Mouse (Mus musculus): Measurements from ENCODE around the gene Gtf2ird2.

DNA sequence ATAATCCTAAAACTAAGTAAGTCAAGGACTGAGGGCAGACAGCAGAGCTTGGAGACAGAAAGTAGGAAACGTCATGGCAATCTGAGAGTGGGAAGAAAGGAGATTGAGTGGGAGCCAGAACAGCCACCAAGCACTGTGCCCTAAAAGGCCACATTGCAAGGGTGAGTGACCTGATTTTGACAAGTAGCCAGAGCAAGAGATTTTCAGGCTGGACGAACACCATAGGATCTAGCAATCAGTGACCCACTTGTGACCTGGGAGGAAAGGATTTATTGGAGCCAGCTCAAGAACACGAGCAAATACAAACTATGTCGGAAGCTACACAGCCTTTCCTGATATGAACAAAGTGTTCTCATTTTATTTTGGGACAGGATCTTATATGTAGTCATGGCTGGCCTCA lies 1.1 kb upstream of the Gtf2ird2 start:
- no peak for TF ChIP-seq TAL1 (IDR thresholded peaks at IDR 0.05; ENCODE audit: low read length)
- no peak for TF ChIP-seq GATA1 (IDR thresholded peaks at IDR 0.05; ENCODE audit: low read length)
